Mouse (Mus musculus) kidney, embryonic 15.5 days (tissue): ENCODE data around the gene Klk1b5. TPM values are rescaled to one million over a fixed set of nuclear protein-coding genes. Genes with fewer than 3 reads are reported as not detected.
"Not testable (repeated sequence)": the region's sequence is repeated elsewhere in the genome, so short reads cannot be mapped to it uniquely, and the experiment has no call there.

ENCODE experiments used
- ATAC-seq: fragments of 200-750 bp; cut with Nextera tagmentation; replicated peaks from 2 replicates; pipeline ENCODE4 v1.8.0; 2017; ENCODE audit warnings: moderate TSS enrichment; ENCODE audit not compliant: low FRiP score
- H3K27ac ChIP-seq: fragments of 300-500 bp; sonication (generic); 2 replicates; pipeline ENCODE4 v1.5.1; 2015; ENCODE audit warnings: mild to moderate bottlenecking, inconsistent platforms
- H3K27me3 ChIP-seq: fragments of 300-500 bp; sonication (generic); 2 replicates; pipeline ENCODE4 v1.6.1; 2015; ENCODE audit warnings: inconsistent platforms
- H3K36me3 ChIP-seq: fragments of 300-500 bp; sonication (generic); 2 replicates; pipeline ENCODE4 v1.6.1; 2015; ENCODE audit warnings: inconsistent platforms
- H3K4me1 ChIP-seq: fragments of 300-500 bp; sonication (generic); 2 replicates; pipeline ENCODE4 v1.6.1; 2015; ENCODE audit warnings: inconsistent platforms
- H3K4me2 ChIP-seq: fragments of 300-500 bp; sonication (generic); 2 replicates; pipeline ENCODE4 v1.6.1; 2015; ENCODE audit warnings: moderate library complexity, mild to moderate bottlenecking, inconsistent platforms
- H3K4me3 ChIP-seq: fragments of 300-500 bp; sonication (generic); replicated peaks from 2 replicates; pipeline ENCODE4 v1.5.1; 2015; ENCODE audit warnings: mild to moderate bottlenecking, inconsistent platforms
- H3K9ac ChIP-seq: fragments of 300-500 bp; sonication (generic); 2 replicates; pipeline ENCODE4 v1.6.1; 2015; ENCODE audit warnings: mild to moderate bottlenecking, inconsistent platforms
- H3K9me3 ChIP-seq: fragments of 300-500 bp; sonication (generic); replicated peaks from 2 replicates; pipeline ENCODE4 v1.6.1; 2016; ENCODE audit warnings: inconsistent platforms
- WGBS: fragments of 180-500 bp; shearing (Covaris S2); methylation state at CpG from one replicate; pipeline ENCODE4 v1.1.7; 2015; ENCODE audit warnings: mixed read lengths; 5-methylcytosine and 5-hydroxymethylcytosine counted together
- polyA plus RNA-seq: library from polyadenylated mRNA; unstranded; fragments of >200 nt; fragmentation: Nextera tagmentation; extraction: Ambion mirVana; gene quantifications from 2 replicates; pipeline ENCODE4 v1.2.1, GENCODE M21; 2015

Gene Klk1b5
- polyA plus RNA-seq, 1 experiment from 2014 or later = not detected

GRCm38 (mm10) chr7:44239913-44240312 lies 24.2 kb downstream of the Klk1b5 start:
- H3K4me3 ChIP-seq = no peak overlapping the region
- H3K4me1 ChIP-seq = no peaks in the 10 kb centered on the region
- no peaks in the 10 kb centered on the region for H3K27me3 ChIP-seq
- no peak for ATAC-seq
- no peaks in the 10 kb centered on the region for H3K36me3 ChIP-seq
- H3K9ac ChIP-seq = no peak overlapping the region
- H3K9me3 ChIP-seq = no peaks in the 10 kb centered on the region
- H3K4me2 ChIP-seq = no peak overlapping the region
- no peak overlapping the region for H3K27ac ChIP-seq
- 59% methylated on average over 2 of the region's 2 CpGs for WGBS

- Histone ChIP-seq H3K36me3 (no peaks in the 10 kb centered on the region), H3K27ac (no peak overlapping the region), H3K4me2 (no peak overlapping the region), H3K27me3 (no peaks in the 10 kb centered on the region), H3K9me3 (no peaks in the 10 kb centered on the region), H3K9ac (no peak overlapping the region), H3K4me3 (no peak overlapping the region), H3K4me1 (peaks cover 6% of the 10 kb centered on the region)
- WGBS = 48% methylated on average over 1 of the region's 1 CpGs
- ATAC-seq = no peak
Observed at GRCm38 (mm10) chr7:44240712-44241111, 25.0 kb downstream of the Klk1b5 start.

GRCm38 (mm10) chr7:44241163-44241562 lies 25.4 kb downstream of the Klk1b5 start:
- ATAC-seq = no peak
- Histone ChIP-seq H3K9ac (no peak overlapping the region), H3K9me3 (no peaks in the 10 kb centered on the region), H3K4me2 (no peak overlapping the region), H3K27ac (no peak overlapping the region), H3K4me3 (no peak overlapping the region), H3K4me1 (peaks cover 6% of the 10 kb centered on the region), H3K27me3 (no peaks in the 10 kb centered on the region), H3K36me3 (no peaks in the 10 kb centered on the region)
- WGBS = 70% methylated on average over 2 of the region's 2 CpGs

- Histone ChIP-seq H3K36me3 (peaks cover 13% of the 10 kb centered on the region), H3K27me3 (no peaks in the 10 kb centered on the region), H3K4me1 (peaks cover 22% of the 10 kb centered on the region), H3K27ac (no peak overlapping the region), H3K9me3 (no peaks in the 10 kb centered on the region), H3K4me3 (no peak overlapping the region), H3K4me2 (no peak overlapping the region), H3K9ac (no peak overlapping the region)
- 66% methylated on average over 1 of the region's 1 CpGs for WGBS
- ATAC-seq = no peak
Observed at GRCm38 (mm10) chr7:44244080-44244479, 28.3 kb downstream of the Klk1b5 start.

GRCm38 (mm10) chr7:44246055-44246983 lies 30.6 kb downstream of the Klk1b5 start, which contains the start of the genes 1700028J19Rik and 2410002F23Rik:
Gene 1700028J19Rik (minus strand): TSS chr7:44246695.
Gene 2410002F23Rik (plus strand): TSS chr7:44246722.
- Histone ChIP-seq H3K4me3 (peak within 1 kb of the TSS; percentile 77), H3K9me3 (no peaks in the 10 kb centered on the region), H3K36me3 (peaks cover 35% of the 10 kb centered on the region), H3K27me3 (no peaks in the 10 kb centered on the region), H3K9ac (peak within 1 kb of the TSS; percentile 87), H3K4me2 (peak within 1 kb of the TSS; percentile 63), H3K27ac (peak within 1 kb of the TSS; percentile 95), H3K4me1 (peaks cover 38% of the 10 kb centered on the region)
- WGBS = under 1% methylated on average over 62 of the region's 62 CpGs
- ATAC-seq = peak; percentile 86

- Histone ChIP-seq H3K27ac (peak overlapping the region; percentile 95), H3K4me1 (peaks cover 38% of the 10 kb centered on the region)
Observed at GRCm38 (mm10) chr7:44246984-44247470, 31.3 kb downstream of the Klk1b5 start.

GRCm38 (mm10) chr7:44247971-44248370 lies 32.2 kb downstream of the Klk1b5 start:
- 90% methylated on average over 2 of the region's 2 CpGs for WGBS
- H3K9ac ChIP-seq = peak overlapping the region; percentile 87; the same call in 1 of the 2 replicates
- H3K27me3 ChIP-seq = no peaks in the 10 kb centered on the region
- H3K9me3 ChIP-seq = no peaks in the 10 kb centered on the region
- H3K4me1 ChIP-seq = peaks cover 40% of the 10 kb centered on the region
- ATAC-seq = no peak
- peaks cover 50% of the 10 kb centered on the region for H3K36me3 ChIP-seq
- peak overlapping the region; percentile 77 for H3K4me3 ChIP-seq
- H3K4me2 ChIP-seq = peak overlapping the region; percentile 63
- H3K27ac ChIP-seq = no peak overlapping the region

More at GRCm38 (mm10) chr7:44246984-44247470, 31.3 kb downstream of the Klk1b5 start:
- 0% methylated on average over 23 of the region's 23 CpGs for WGBS
- ATAC-seq = peak; percentile 7; the same call in 1 of the 2 replicates
- peak overlapping the region; percentile 77 for H3K4me3 ChIP-seq
- peaks cover 40% of the 10 kb centered on the region for H3K36me3 ChIP-seq
- H3K9me3 ChIP-seq = no peaks in the 10 kb centered on the region
- peak overlapping the region; percentile 63 for H3K4me2 ChIP-seq
- H3K27me3 ChIP-seq = no peaks in the 10 kb centered on the region
- peak overlapping the region; percentile 87 for H3K9ac ChIP-seq

GRCm38 (mm10) chr7:44249248-44249647 lies 33.5 kb downstream of the Klk1b5 start:
- H3K27me3 ChIP-seq = no peaks in the 10 kb centered on the region
- WGBS = 98% methylated on average over 4 of the region's 4 CpGs
- H3K4me3 ChIP-seq = no peak overlapping the region
- no peak overlapping the region for H3K4me2 ChIP-seq
- H3K4me1 ChIP-seq = peaks cover 42% of the 10 kb centered on the region
- H3K27ac ChIP-seq = no peak overlapping the region
- ATAC-seq = no peak
- peaks cover 62% of the 10 kb centered on the region for H3K36me3 ChIP-seq
- H3K9me3 ChIP-seq = no peaks in the 10 kb centered on the region
- H3K9ac ChIP-seq = no peak overlapping the region

- not testable (repeated sequence) for H3K9me3 ChIP-seq, H3K27ac ChIP-seq, H3K4me2 ChIP-seq, ATAC-seq, H3K27me3 ChIP-seq, H3K4me3 ChIP-seq
- Histone ChIP-seq H3K4me1 (peaks cover 36% of the 10 kb centered on the region), H3K9ac (0 out of 2 replicates have a peak overlapping the region, but pooled peaks have one; percentile 4), H3K36me3 (peaks cover 62% of the 10 kb centered on the region)
- WGBS = 92% methylated on average over 17 of the region's 17 CpGs
Observed at GRCm38 (mm10) chr7:44250732-44251275, 35.1 kb downstream of the Klk1b5 start.

GRCm38 (mm10) chr7:44253023-44253616 lies 37.4 kb downstream of the Klk1b5 start:
- Histone ChIP-seq H3K27ac (no peak overlapping the region), H3K4me2 (no peak overlapping the region), H3K36me3 (peaks cover 58% of the 10 kb centered on the region), H3K4me1 (peaks cover 29% of the 10 kb centered on the region), H3K4me3 (no peak overlapping the region), H3K9me3 (no peaks in the 10 kb centered on the region), H3K9ac (no peak overlapping the region), H3K27me3 (no peaks in the 10 kb centered on the region)
- WGBS = 74% methylated on average over 15 of the region's 15 CpGs
- ATAC-seq = no peak

- Histone ChIP-seq H3K27ac (0 out of 2 replicates have a peak overlapping the region, but pooled peaks have one; percentile 4), H3K36me3 (peaks cover 40% of the 10 kb centered on the region), H3K9ac (no peak overlapping the region), H3K4me2 (no peak overlapping the region), H3K9me3 (no peaks in the 10 kb centered on the region), H3K4me3 (no peak overlapping the region), H3K27me3 (no peaks in the 10 kb centered on the region), H3K4me1 (0 out of 2 replicates have a peak, but pooled peaks cover 13% of the 10 kb centered on the region)
- no peak for ATAC-seq
- 83% methylated on average over 6 of the region's 6 CpGs for WGBS
Observed at GRCm38 (mm10) chr7:44254930-44255329, 39.2 kb downstream of the Klk1b5 start.
